Mouse (Mus musculus) MEL (cell line): ENCODE measurements around the gene Lzts2. TPM values are rescaled to one million over a fixed set of nuclear protein-coding genes. Genes with fewer than 3 reads are reported as not detected.
A peak's percentile ranks its signal among the peaks of the same experiment; 100 is the strongest.

Experiments
- DNase-seq: peaks from one replicate; pipeline ENCODE4 v3.0.0; 2011; ENCODE audit warnings: low read depth, low spot score
- H3K27ac ChIP-seq: 2 replicates; pipeline ENCODE4 v1.5.1; 2012; ENCODE audit warnings: low read depth, mild to moderate bottlenecking, control low read depth, low read length, moderate library complexity; ENCODE audit not compliant: control insufficient read depth
- H3K27me3 ChIP-seq, 2 experiments: fragments of 150-350 bp in 1 of 2; sonication (generic) in 1 of 2; 2 replicates each; pipeline ENCODE4 v1.6.1; 2012; ENCODE audit warnings: low read length in 2 of 2, mild to moderate bottlenecking in 2 of 2, improper control_type of control experiment in 1 of 2, moderate library complexity in 1 of 2; ENCODE audit not compliant: insufficient read depth in 2 of 2, control insufficient read depth in 1 of 2
- H3K36me3 ChIP-seq, 2 experiments: 2 replicates each; pipeline ENCODE4 v1.6.1; 2012 to 2014; ENCODE audit warnings: low read length in 2 of 2, improper control_type of control experiment in 1 of 2, inconsistent platforms in 1 of 2, mild to moderate bottlenecking in 1 of 2; ENCODE audit not compliant: insufficient read depth in 2 of 2, control insufficient read depth in 1 of 2
- H3K4me1 ChIP-seq, 2 experiments: fragments of 150-350 bp in 1 of 2; sonication (generic) in 1 of 2; 2 replicates each; pipeline ENCODE4 v1.6.1; 2012; ENCODE audit warnings: low read length in 2 of 2, improper control_type of control experiment in 1 of 2, mild to moderate bottlenecking in 1 of 2; ENCODE audit not compliant: insufficient read depth in 2 of 2, control insufficient read depth in 1 of 2
- H3K4me3 ChIP-seq, 2 experiments: fragments of 150-350 bp in 1 of 2; sonication (generic) in 1 of 2; 2 replicates each; pipeline ENCODE4 v1.5.1; 2012; ENCODE audit warnings: low read depth in 2 of 2, low read length in 2 of 2, mild to moderate bottlenecking in 2 of 2, moderate library complexity in 2 of 2, control low read depth in 1 of 2, improper control_type of control experiment in 1 of 2; ENCODE audit not compliant: control insufficient read depth in 1 of 2, insufficient read depth in 1 of 2
- H3K79me2 ChIP-seq: 2 replicates; pipeline ENCODE4 v1.6.1; 2012; ENCODE audit warnings: mild to moderate bottlenecking, low read length, moderate library complexity; ENCODE audit not compliant: control insufficient read depth, poor library complexity, insufficient read depth
- H3K9ac ChIP-seq: 2 replicates; pipeline ENCODE4 v1.6.1; 2012; ENCODE audit warnings: low read depth, mild to moderate bottlenecking, control low read depth, low read length, moderate library complexity; ENCODE audit not compliant: control insufficient read depth, poor library complexity, severe bottlenecking
- H3K9me3 ChIP-seq: fragments of 150-350 bp; sonication (generic); replicated peaks from 2 replicates; pipeline ENCODE4 v1.6.1; 2012; ENCODE audit warnings: mild to moderate bottlenecking, low read length, improper control_type of control experiment, moderate library complexity; ENCODE audit not compliant: insufficient read depth
- CHD1 ChIP-seq: IDR thresholded peaks from 2 replicates; pipeline ENCODE4 v1.6.1; 2012; ENCODE audit warnings: low read depth, mild to moderate bottlenecking, inconsistent platforms, low read length, improper control_type of control experiment
- E2F4 ChIP-seq: IDR thresholded peaks from 2 replicates; pipeline ENCODE4 v1.6.1; 2011; ENCODE audit warnings: low read depth, low read length, improper control_type of control experiment, borderline replicate concordance
- ETS1 ChIP-seq: IDR thresholded peaks from 2 replicates; pipeline ENCODE4 v1.6.1; 2012; ENCODE audit warnings: low read depth, mild to moderate bottlenecking, inconsistent platforms, low read length, improper control_type of control experiment, moderate library complexity
- GABPA ChIP-seq: IDR thresholded peaks from 2 replicates; pipeline ENCODE4 v1.6.1; 2012; ENCODE audit warnings: low read depth, mild to moderate bottlenecking, inconsistent platforms, low read length, improper control_type of control experiment, moderate library complexity
- GATA1 ChIP-seq: IDR thresholded peaks from 2 replicates; pipeline ENCODE4 v1.6.1; 2011; ENCODE audit warnings: low read depth, low read length, improper control_type of control experiment
- HCFC1 ChIP-seq: IDR thresholded peaks from 2 replicates; pipeline ENCODE4 v1.6.1; 2012; ENCODE audit warnings: low read depth, mild to moderate bottlenecking, inconsistent platforms, low read length, improper control_type of control experiment, moderate library complexity
- KAT2A ChIP-seq: conservative IDR thresholded peaks from 2 replicates; pipeline ENCODE4 v1.6.1; 2012; ENCODE audit warnings: low read depth, low read length, improper control_type of control experiment, inconsistent platforms
- MAFK ChIP-seq: IDR thresholded peaks from 2 replicates; pipeline ENCODE4 v1.6.1; 2011; ENCODE audit warnings: low read depth, mild to moderate bottlenecking, low read length, improper control_type of control experiment, borderline replicate concordance
- MAX ChIP-seq: IDR thresholded peaks from 2 replicates; pipeline ENCODE4 v1.6.1; 2011; ENCODE audit warnings: low read length, improper control_type of control experiment
- MXI1 ChIP-seq: IDR thresholded peaks from 2 replicates; pipeline ENCODE4 v1.6.1; 2011; ENCODE audit warnings: mild to moderate bottlenecking, low read depth, low read length, improper control_type of control experiment
- MYB ChIP-seq: IDR thresholded peaks from 2 replicates; pipeline ENCODE4 v1.6.1; 2011; ENCODE audit warnings: mild to moderate bottlenecking, low read depth, low read length, improper control_type of control experiment
- RCOR1 ChIP-seq: IDR thresholded peaks from 2 replicates; pipeline ENCODE4 v1.6.1; 2012; ENCODE audit warnings: low read depth, mild to moderate bottlenecking, inconsistent platforms, low read length, improper control_type of control experiment
- SIN3A ChIP-seq: IDR thresholded peaks from 2 replicates; pipeline ENCODE4 v1.6.1; 2012; ENCODE audit warnings: low read length, improper control_type of control experiment, inconsistent platforms
- SMC3 ChIP-seq: IDR thresholded peaks from 2 replicates; pipeline ENCODE4 v1.6.1; 2011; ENCODE audit warnings: low read depth, low read length, improper control_type of control experiment
- TAL1 ChIP-seq: IDR thresholded peaks from 2 replicates; pipeline ENCODE4 v1.6.1; 2012; ENCODE audit warnings: mild to moderate bottlenecking, inconsistent platforms, low read length, moderate library complexity, mixed read lengths
- TBP ChIP-seq: IDR thresholded peaks from 2 replicates; pipeline ENCODE4 v1.8.0; 2011; ENCODE audit warnings: low read depth, low read length, improper control_type of control experiment
- UBTF ChIP-seq: IDR thresholded peaks from 2 replicates; pipeline ENCODE4 v1.6.1; 2012; ENCODE audit warnings: low read depth, mild to moderate bottlenecking, inconsistent platforms, low read length, improper control_type of control experiment, moderate library complexity, borderline replicate concordance; ENCODE audit not compliant: insufficient read depth
- USF2 ChIP-seq, 2 experiments: IDR thresholded peaks; 2 replicates each; pipeline ENCODE4 v1.6.1; 2011 to 2012; ENCODE audit warnings: improper control_type of control experiment in 2 of 2, low read length in 2 of 2, borderline replicate concordance in 1 of 2, inconsistent platforms in 1 of 2, low read depth in 1 of 2, mild to moderate bottlenecking in 1 of 2; ENCODE audit not compliant: insufficient read depth in 1 of 2
- ZC3H11A ChIP-seq: IDR thresholded peaks from 2 replicates; pipeline ENCODE4 v1.6.1; 2012; ENCODE audit warnings: low read depth, mild to moderate bottlenecking, inconsistent platforms, low read length, improper control_type of control experiment
- ZNF384 ChIP-seq: IDR thresholded peaks from 2 replicates; pipeline ENCODE4 v1.6.1; 2012; ENCODE audit warnings: low read depth, mild to moderate bottlenecking, inconsistent platforms, low read length, improper control_type of control experiment
- polyA plus RNA-seq, 2 experiments: library from polyadenylated mRNA; stranded (reverse) in 1 of 2; unstranded in 1 of 2; fragments of >175 nt in 1 of 2; fragments of >200 nt in 1 of 2; gene quantifications; 2 replicates each; pipeline versions ENCODE4 v1.2.1 to v1.2.4; 2012; ENCODE audit warnings: low replicate concordance in 2 of 2, low read depth in 1 of 2; ENCODE audit not compliant: insufficient read length in 2 of 2, insufficient read depth in 1 of 2, missing spikeins in 1 of 2
- total RNA-seq: library from RNA; depleted of rRNA; stranded (reverse); fragments of 300-350 nt; gene quantifications from 2 replicates; pipeline ENCODE4 v1.2.3, GENCODE M21; 2012; rRNA removed

Gene Lzts2
- total and polyA plus RNA-seq, 3 experiments: 4.0 to 13.1 TPM; not detected in 1

DNA sequence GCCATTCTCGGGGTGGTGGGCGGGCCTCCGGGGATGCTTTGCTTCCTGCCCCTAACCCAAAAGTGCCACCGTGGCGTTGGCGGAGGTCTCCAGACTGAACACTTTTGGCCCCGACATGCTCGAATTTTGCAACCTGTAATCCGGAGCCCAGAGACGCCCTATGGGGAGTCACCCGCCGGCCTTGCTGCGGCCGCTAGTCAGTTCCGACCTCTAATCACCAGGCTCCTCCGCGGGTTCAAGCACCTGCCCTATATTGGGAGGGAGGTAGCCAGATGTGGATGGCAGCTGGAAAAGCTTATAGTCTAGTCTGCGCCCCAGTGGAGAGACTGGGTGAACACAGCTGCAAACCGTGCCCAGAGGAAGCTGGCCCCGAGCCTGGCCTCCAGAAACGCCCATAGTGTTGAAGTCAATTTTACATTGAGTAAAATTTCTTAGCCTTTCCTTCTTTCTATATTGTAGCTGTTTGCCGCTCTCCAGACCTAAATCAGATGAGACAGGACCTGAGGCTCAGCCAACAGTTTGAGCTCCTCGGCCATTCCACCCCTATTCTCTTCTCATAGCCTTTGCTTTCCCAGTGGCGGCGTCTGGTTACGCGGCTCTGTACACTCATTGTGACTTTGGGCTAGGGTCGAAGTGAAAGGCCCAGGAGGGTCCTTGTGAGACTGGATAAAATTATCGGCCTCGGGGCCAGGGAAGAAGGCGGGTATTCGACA, 61.3 kb downstream of the Lzts2 start (continued):
- TF ChIP-seq CHD1 (no peak), MYB (no peak), MXI1 (peak; percentile 50; the same call in 1 of the 2 replicates), ZNF384 (no peak), MAX (no peak; the same call in none of the 2 replicates), GABPA (no peak), KAT2A (no peak), SMC3 (no peak), ETS1 (no peak), USF2 (IDR thresholded peaks at IDR 0.05; ENCODE audit: borderline replicate concordance in 1 of 2, insufficient read depth in 1 of 2, low read depth in 1 of 2, low read length in 2 of 2) (no peak), TAL1 (no peak), TBP (0 out of 2 replicates have a peak, but pooled peaks have one; percentile 49), UBTF (peak; percentile 91; the same call in 1 of the 2 replicates), RCOR1 (0 out of 2 replicates have a peak, but pooled peaks have one; percentile 43), E2F4 (peak; percentile 48; the same call in 1 of the 2 replicates), HCFC1 (no peak; the same call in 1 of the 2 replicates), MAFK (no peak)

DNA sequence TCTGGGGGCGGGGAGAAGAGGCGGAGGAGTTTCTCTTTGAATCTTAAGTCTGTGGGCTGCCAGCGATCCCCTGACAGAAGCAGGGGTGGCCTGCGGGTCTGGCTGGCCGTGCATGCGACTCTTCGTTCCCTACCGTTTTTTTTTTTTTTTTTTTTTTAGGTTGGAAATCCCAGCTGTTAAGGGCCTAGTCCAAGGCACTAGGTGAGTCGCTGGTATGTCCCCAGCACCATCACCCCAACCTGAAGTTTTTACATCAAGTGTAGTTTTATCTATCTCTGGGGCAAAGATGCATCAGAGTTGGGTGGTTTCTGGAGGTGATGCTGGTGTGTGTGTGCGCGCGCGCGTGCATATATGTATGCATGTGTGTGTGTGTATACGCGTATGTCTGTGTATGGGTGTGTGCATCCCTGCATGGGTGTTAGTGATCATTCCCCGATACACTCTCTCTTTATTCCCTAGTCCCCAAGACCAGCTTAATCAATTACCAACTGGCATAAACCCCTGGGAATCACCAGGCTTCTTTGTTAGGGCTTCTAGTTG, 61.9 kb downstream of the Lzts2 start:
- peak overlapping the region; percentile 85 for H3K27ac ChIP-seq
- H3K27me3 ChIP-seq: peaks cover 0 to 6% of the 10 kb centered on the region in 2 experiments; a peak in 1 of 4 replicates
- peak overlapping the region; percentile 56 to 77 for H3K4me3 ChIP-seq
- H3K79me2 ChIP-seq: peaks cover 5% of the 10 kb centered on the region; the same call in 1 of the 2 replicates
- no peaks in the 10 kb centered on the region for H3K9me3 ChIP-seq
- H3K36me3 ChIP-seq: peaks cover 0 to 17% of the 10 kb centered on the region in 2 experiments; a peak in 2 of 4 replicates
- peaks cover 0 to 29% of the 10 kb centered on the region in 2 experiments; a peak in 2 of 4 replicates for H3K4me1 ChIP-seq
- peak overlapping the region; percentile 73 for H3K9ac ChIP-seq
- peak; percentile 76 for DNase-seq
- TF ChIP-seq MYB (no peak), ZC3H11A (no peak), ZNF384 (peak; percentile 71), MXI1 (no peak), RCOR1 (no peak), GATA1 (0 out of 2 replicates have a peak, but pooled peaks have one; percentile 18), SIN3A (peak; percentile 19; the same call in 1 of the 2 replicates)

Other genes starting within 250 kb of the Lzts2 start
- gene Slf2, start 83.3 kb upstream of the Lzts2 start, total RNA-seq: 35.4 and 36.7 TPM in 2 replicates
- gene Slf2, start 83.3 kb upstream of the Lzts2 start, polyA plus RNA-seq: 100 to 1,000 TPM in 1 of 2 experiments, 10 to 100 TPM in 1; 30.2 to 109 TPM
- gene Sema4g, start 25.3 kb upstream of the Lzts2 start, total RNA-seq: 0.10 and 0.15 TPM in 2 replicates
- gene Sema4g, start 25.3 kb upstream of the Lzts2 start, polyA plus RNA-seq: under 1 TPM in 1 of 2 experiments, not detected in 1; 0.47 TPM
- 35.9 and 37.5 TPM in 2 replicates for gene Twnk, start 8.8 kb upstream of the Lzts2 start, total RNA-seq
- gene Twnk, start 8.8 kb upstream of the Lzts2 start, polyA plus RNA-seq: 10 to 100 TPM in 1 of 2 experiments, not detected in 1; 55.6 TPM
- gene Mrpl43, start 8.0 kb upstream of the Lzts2 start, total RNA-seq: 136 and 145 TPM in 2 replicates
- gene Mrpl43, start 8.0 kb upstream of the Lzts2 start, polyA plus RNA-seq: 100 to 1,000 TPM in 1 of 2 experiments, not detected in 1; 136 TPM
- gene Pdzd7, start 31.3 kb downstream of the Lzts2 start, total RNA-seq: 0.08 and 0.10 TPM in 2 replicates
- under 1 TPM in 1 of 2 experiments, not detected in 1; 0.56 TPM for gene Pdzd7, start 31.3 kb downstream of the Lzts2 start, polyA plus RNA-seq
- 3.6 and 5.0 TPM in 2 replicates for gene Sfxn3, start 33.1 kb downstream of the Lzts2 start, total RNA-seq
- gene Sfxn3, start 33.1 kb downstream of the Lzts2 start, polyA plus RNA-seq: 10 to 100 TPM in 1 of 2 experiments, not detected in 1; 10.6 TPM
- gene Kazald1, start 60.8 kb downstream of the Lzts2 start, total RNA-seq: 0.33 and 0.39 TPM in 2 replicates
- 1 to 10 TPM in 1 of 2 experiments, not detected in 1; 1.5 TPM for gene Kazald1, start 60.8 kb downstream of the Lzts2 start, polyA plus RNA-seq
- not detected in 2 replicates for gene Tlx1, start 136.3 kb downstream of the Lzts2 start, total RNA-seq
- gene Tlx1, start 136.3 kb downstream of the Lzts2 start, polyA plus RNA-seq: not detected
- gene Lbx1, start 221.4 kb downstream of the Lzts2 start, total RNA-seq: not detected in 2 replicates
- not detected for gene Lbx1, start 221.4 kb downstream of the Lzts2 start, polyA plus RNA-seq